Mouse (Mus musculus): ENCODE results near the gene Parva.

DNA sequence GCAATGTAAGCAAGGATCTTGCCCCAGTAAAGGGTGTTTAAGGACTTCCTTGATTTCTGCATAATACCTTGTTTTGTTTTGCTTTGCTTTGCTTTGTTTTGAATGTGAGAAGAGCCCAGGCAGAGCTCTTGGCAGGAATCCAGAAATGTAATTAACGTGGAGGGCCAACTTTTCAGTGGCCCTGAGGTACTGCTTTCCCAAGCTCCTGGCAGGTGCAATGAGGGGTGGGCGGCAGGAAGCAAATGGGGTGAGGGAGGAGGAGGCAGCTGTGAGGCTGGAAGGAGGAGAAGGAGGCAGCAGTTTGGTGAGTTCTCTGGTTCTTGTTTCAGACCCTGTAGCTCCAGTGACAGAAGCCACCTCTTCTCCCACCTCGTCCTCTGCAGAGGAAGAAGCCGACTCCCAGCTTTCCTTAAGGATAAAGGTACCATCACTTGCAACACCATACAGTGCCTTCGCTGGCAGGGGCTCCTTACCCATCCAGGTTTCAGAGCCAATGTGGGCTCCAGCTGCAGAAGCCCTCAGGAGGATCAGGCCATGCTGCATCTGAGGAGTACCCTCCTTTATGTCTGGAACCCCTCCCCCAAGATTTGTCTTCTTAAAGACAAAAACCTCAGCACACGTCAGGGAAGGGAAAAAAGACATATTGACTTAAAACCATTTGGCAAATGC is 36.2 kb upstream of the Parva start:
- TF ChIP-seq CTCF (IDR thresholded peaks at IDR 0.05; ENCODE audit: control insufficient read depth, insufficient read depth, insufficient read length) (no peak), MAX (IDR thresholded peaks at IDR 0.05) (no peak)
